Mouse (Mus musculus) testis, postnatal 10 days (tissue): Measurements from ENCODE around the gene Cyb5r4.
"Not testable (repeated sequence)": the region's sequence is repeated elsewhere in the genome, so short reads cannot be mapped to it uniquely, and the experiment has no call there.

Experiments
- DNase-seq: peaks from one replicate; pipeline ENCODE4 v3.0.0; 2021; ENCODE audit warnings: low spot score

The Cyb5r4 gene

DNA sequence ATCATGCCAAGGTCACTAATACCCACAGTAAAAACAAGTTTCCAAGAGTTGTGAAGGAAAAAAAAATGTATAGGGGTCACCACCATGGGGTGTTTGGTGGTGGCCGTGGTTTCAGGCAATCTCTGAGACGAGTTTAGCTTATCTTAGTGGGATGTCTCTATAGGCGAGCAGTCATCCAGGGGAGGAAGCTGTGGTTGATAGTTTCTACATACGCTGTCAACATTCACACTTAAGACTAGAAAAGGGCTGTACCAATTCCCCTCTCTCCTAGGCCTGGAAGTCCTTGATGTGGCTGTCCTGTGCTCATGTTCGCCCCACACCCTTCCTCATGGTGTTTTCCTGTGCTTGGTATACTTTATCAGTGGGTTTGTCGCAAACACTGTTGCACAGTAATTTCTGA, 4.0 kb downstream of the Cyb5r4 start:
- no peak for DNase-seq

DNA sequence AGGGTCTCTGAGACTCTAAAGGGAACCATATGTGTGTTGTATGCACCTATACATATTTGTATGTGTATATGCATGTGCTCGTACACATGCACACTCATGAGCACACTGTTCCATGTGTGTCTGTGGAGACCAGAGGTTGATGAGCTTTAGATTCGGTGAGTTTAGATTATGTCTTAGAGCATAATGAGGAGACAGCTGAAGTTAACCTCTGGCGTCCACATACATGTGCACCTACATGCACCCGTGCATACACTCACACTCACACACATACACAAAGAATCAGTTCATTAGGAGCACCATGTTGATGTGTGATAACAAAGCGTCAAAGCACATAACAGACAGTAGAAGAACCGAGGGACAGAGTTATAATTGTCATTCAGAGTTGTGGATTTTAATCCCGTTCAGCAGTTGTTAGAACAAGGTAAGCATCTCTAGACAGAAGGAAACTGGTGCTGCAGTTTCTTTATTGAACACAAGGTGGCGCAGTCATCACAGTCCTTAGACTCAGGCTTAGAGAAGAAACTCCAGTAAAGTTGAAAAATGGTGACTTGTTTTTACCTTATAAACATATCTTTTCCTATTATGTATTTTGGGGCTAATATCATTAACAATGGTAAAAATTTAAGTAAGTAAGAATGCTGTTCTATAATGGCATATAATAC, 5.7 kb downstream of the Cyb5r4 start:
- DNase-seq = peak; percentile 73

DNA sequence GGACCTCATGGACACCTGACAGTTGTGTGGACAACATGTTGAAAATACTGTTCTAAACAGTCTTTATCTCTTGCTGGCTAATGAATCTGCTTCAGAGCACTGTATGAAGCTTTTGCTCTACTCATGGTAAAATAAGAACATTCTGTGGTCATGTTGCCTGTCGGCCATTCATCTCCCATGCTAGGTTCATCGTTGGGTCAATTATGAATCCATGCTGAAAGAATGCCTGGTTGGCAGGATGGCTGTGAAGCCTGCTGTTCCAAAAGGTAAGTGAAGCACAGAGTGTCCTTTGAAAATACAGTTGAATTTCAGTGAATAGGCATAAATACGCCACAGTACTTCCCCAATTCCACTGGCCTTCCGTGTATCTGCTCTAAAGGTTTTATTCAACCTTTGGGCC, 10.4 kb downstream of the Cyb5r4 start:
- DNase-seq = no peak

DNA sequence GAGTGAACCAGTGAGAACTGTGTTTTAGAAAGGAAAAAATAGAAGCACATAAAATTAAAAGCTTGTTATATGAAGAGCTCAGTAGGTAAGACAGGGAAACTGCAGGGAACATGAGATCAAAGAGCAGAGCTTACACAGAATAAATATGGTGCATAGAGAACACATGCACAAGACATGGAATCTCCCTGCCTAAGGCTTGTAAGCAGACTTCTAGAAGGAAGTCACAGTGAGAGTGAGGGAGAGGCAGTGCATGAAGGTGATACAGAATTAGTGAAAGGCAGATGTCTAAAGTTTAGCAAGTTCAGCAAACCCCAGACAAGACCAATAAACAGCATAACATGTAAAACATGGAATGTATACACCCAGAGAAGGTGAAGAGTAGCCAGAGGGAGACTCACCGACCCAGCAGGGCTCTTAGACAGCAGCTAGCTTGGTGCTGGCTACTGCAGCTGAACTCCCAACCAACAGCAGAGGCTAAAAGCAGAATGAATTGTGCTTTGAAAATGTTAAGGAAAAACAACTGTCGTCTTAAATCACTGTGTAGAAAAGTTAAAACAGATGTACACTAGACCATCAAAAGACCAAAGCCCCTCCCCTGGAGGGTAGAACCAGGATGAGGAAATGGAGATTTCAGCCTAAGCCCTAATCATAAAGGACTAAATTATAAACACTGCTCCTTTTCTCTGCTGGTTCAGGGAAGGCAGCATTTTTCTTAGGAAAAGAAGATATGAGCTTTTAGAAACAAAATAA, 13.2 kb downstream of the Cyb5r4 start:
- DNase-seq = no peak

DNA sequence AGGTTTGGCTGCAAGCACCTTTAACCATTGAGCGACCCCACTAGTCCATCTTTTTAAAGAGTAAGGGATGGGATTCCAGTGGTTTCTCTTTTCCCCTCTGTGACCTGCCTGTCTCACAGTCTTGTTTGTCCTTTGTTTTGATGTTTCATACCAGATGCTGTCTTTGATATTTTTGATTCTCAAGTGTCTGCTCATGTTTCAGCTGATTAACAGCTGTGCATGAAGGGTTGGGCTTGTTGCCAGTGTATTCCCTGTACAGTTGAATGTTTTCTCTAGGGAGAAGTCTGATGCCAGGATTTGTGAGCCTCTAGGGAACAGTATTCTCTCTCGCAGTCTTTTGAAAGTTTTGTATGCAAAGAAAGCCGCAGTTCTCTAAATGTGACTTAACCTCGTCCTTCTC, 27.6 kb downstream of the Cyb5r4 start:
- DNase-seq = no peak

DNA sequence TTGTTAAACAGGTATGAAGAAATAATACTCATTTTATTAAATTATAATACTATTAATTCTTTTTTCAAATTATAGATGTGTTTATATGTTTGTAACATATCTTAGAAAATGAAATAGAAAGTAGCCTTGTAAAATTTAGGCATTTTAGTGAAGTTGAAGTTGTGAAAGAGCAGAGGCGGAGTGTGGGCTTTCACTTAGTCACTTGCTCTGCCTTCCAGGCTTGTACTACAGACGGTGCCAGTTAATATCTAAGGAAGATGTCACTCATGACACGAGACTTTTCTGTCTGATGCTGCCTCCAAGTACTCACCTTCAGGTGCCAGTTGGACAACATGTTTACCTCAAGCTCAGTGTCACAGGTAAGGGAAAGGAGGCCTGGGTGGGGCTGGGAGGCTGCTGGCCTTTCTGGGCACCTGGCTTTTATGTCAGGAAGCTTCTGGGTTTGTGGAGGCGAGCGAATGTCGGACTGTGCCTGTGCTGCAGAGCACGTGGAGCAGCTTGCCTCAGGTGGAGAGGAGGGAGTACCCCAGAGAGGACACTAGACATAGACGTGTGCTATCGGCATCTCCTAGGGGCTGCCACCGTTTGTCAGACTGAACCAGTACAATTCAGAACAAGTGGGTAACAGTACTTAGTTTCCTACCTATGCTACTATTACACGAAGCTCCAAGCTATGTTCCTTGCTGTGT, 33.9 kb downstream of the Cyb5r4 start:
- DNase-seq = no peak

DNA sequence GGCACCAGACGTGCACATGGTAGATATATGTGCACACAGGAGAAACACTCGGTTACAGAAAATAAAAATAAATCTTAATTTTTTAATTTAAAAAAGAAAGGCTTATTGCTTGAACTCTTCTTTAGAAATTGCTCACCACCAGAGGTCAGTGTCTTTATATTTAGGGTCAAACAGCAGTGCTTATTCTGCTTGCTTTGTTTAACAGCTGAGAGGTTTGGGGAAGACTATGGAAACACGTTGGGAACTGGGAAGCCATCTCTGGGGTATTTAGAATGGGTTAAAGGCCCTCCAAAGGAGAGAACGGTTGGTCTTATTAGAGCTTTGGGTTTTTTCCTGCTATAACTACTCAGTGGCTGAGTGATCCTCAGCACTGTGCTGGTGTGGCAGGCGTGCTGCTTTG, 40.5 kb downstream of the Cyb5r4 start:
- no peak for DNase-seq

DNA sequence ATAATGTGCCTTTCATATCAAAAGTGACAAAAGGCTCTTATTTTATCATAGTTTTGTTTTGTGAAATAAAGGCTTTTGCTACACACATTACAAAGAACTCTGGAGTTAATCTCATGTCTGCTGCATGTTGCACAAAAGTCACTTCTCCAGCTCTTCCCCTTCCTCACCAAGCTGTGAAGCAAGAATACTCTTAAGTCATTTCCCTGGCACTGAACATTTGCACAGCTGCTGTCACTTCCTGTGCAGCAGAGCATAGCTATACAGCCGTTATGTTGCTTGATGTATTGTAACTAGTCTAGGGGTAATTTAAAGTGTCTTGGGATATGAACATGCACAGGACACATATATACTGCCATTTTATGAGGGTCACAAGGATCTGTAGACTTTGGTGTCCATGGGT, 46.3 kb downstream of the Cyb5r4 start:
- DNase-seq = no peak

DNA sequence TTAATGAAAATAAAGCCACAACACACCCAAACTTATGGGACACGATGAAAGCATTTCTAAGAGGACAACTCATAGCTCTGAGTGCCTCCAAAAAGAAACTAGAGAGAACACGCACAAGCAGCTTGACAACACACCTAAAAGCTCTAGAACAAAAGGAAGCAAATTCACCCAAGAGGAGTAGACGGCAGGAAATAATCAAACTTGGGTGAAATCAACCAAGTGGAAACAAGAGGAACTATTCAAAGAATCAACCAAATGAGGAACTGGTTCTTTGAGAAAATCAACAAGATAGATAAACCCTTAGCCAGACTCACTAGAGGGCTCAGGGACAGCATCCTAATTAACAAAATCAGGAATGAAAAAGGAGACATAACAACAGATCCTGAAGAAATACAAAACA, 49.8 kb downstream of the Cyb5r4 start:
- DNase-seq = not testable (repeated sequence)

DNA sequence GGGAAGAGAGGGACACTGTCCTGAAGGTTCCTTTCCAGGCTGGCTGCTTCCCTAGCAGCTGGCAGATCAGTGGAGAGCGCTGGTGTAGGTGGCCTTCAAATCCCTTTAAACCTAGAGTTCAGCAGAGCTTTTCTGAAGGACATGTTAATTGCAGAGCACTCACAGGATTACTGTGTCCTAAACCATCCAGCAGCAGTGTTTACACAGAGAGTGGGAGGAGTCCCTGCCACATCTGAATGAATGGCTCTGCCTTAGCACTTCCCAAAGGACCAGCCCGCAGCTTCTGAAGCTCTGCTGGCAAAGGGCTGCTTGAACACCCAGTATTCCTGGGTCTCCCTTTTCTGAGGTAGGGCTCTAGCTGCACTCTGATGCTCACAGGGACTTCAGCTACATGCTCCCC, 56.1 kb downstream of the Cyb5r4 start:
- DNase-seq = no peak

DNA sequence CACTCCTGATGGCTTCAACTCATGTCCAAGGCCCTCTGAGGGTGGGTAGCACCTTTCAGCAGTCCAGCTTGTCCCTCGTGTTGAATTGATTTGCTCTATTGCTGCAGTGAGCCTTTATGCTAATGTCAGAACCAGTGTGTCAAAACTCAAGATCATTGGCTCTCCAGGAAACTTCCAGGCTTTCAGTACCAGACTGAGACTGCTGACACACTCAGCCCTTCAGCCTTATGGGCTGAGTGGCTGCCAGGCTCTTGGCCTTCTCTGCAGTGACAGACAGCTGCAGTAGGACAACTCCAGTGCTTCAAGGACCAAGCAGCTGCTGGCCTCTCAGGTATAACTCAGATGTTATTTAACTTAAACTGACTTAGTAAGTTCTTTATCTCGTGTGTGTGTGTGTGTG, 57.7 kb downstream of the Cyb5r4 start:
- DNase-seq = no peak

DNA sequence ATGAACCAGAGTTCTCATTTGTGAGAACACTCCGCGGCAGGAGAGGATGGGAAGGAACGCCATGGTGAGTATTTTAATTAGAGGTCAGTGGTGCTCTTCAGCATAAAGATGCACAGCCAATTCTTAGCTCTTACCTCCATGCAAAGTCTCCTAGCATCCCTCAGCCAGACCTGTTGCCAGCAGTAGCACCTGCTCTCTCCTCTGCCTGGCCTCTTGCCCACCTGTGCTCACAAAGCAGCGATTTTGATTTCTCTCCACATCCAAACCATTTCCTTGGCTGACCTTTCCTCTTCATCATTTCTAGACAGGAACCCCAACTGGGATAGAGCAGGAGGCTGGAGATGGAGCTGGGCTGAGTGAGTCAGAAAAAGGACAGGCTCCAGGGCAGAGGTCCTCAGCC, 65.2 kb downstream of the Cyb5r4 start:
- DNase-seq = peak; percentile 41

DNA sequence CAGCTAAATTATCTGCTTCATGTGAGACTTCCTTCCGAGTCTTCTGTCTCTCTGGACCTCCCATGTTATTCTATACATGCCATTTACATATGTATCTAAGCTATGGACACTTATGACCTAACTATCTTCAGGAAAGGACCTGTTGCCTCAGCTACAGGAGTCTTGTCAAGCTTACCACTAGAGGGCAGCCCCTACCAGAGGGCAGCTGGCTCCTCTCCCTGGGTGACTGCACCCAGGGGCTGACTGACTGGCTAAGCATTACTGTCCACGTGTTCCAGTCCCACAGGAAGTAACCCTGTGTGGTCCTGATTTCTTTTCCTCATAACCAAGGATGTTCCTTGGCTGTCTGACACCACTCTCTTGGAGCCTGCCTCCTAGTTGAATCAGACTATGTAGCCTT, 76.2 kb downstream of the Cyb5r4 start:
- peak; percentile 43 for DNase-seq

DNA sequence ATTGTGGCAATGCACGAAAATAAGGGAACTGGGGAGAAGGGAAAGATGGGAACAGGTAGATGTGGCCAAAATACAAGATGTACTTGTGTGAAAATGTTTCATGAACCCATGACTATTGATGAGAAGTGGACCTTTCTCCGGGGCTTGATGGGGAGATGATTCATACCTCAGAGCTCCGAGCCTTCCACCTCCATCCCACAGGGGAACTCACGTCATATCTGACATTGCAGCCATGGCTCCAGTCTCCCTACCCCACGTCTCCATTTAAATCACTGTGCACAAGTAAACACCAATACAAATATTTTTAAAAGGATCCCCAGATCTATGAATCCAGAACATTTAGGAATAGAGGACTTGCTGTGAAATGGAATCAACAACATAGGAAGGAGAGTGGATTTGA, 93.2 kb downstream of the Cyb5r4 start:
- no peak for DNase-seq

DNA sequence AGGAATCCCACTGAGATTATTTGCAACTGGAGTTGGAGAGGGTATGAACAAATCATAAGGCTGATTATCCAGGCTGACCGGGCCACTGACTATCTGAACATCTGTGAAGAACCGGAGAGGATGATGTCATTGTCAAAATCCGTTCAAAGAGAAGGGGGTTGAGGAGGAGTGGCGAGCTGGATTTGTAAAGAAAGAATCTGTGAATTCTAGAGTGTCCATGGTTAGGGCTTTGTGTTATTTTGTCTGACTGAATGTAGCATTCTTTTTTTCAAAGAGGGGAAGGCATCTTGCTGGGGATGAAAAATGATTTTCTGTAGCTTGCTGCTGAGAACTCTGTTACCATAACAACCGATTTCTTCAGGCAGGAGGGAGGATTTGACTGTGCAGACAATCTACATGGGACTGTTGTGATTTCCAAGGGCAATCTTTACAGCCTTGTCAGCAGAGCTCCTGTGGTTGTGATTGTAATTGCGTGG, 93.7 kb downstream of the Cyb5r4 start:
- no peak for DNase-seq

DNA sequence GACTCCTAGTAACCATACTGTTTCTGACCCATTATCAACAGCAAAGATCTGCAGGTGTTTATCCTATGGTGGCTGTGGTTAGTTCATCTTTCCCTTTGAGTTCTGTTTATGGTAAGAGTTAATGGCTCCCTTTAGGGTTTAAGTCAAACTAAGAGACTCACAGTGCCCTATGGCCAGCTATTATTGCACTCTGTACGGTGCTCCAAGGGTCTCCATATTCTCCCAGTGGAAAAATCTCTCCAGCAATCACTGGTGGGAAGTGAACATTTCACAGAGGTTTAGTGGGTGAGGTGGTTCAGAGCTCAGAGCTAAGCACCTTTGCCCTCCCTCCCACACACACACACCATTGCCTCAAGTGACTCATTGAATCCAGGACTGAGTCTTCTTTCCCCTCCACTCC, 94.2 kb downstream of the Cyb5r4 start:
- DNase-seq = no peak

DNA sequence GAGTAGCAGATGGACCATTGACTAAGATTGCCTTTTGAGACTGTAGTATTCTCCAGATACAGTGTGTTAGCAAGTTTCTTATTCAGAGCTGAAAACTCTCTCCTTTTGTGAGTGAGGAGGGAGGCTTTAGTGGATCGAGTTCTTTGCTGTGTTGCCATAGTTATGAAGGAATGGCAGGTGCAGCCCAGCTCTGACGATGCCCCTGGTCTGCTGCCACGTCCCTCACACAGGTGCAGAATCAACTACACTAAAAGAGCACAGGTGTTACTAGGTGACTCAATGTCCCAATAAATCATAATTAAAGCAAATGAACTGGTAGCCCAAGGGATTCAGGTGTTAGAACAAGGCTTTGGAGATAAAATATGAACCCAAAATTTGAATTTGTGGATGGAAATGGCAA, 97.2 kb downstream of the Cyb5r4 start:
- no peak for DNase-seq

DNA sequence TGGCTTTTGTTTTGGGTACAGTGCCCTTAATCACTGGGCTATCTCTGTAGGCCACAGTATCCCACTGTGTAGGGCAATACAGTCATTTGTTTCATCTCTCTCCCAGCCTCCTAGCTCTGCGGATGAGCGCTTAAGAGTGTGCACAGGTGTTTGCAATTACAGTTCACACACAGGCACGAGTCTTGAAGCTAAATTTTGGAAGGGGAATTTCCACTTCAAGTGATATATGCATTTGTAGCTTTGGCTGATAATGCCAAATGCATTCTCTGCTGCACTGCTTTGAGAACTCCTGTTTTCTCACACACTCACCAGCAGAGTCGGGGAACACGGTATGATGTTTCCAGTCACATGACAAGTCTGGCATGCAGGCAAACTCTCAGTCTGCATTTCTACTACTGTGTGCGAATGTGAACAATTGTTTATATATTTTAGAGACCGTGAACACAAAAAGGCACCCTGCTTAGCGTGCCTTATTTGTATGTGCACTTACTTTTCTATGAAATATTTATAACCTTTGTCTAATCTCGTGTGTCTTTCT, 100.2 kb downstream of the Cyb5r4 start:
- DNase-seq = no peak

DNA sequence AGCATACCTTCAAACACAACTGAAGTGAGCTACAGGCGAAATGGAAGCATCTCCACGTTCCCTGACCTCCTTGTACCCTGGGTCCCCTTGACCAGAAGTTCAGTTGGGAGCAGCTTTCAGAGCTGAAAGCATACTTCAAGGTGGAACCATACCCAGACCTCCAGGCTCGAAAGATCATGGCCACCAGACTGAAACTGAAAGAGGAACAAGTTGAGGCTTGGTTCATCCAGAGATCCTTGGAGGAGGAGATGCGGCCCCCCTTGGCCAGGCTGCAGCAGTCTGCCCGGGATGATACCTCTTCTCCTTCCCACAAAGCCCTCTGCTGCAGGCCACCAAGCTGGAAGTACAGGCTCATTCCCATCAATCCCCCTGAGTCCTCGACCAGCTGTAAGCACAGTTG, 105.2 kb downstream of the Cyb5r4 start:
- not testable (repeated sequence) for DNase-seq
